Mouse (Mus musculus): ENCODE data around the gene D17Wsu92e. TPM values are rescaled to one million over a fixed set of nuclear protein-coding genes. Genes with fewer than 3 reads are reported as not detected.

The D17Wsu92e gene
- total RNA-seq, 4 experiments from 2014 or later = 224 to 253 (median 227) TPM

DNA sequence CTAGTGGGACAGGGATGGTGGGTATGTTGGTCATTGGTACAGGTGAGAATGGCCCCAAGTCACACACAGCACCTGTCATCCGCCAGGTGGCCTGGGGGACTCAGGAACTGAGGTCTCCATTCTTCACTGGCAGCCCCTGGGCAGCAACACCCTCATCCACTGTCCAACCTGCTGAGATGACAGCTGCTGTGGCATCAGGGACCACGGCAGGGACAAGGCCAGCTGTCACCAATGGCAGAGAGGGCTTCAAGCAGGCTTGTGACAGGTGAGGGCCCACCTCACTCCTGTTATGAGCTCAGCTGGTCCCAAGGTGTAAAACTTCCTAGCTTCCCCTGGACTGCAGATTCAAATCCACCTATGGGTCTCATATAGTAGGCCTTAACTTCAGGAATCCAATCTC lies 72.3 kb downstream of the D17Wsu92e start:
- no peak for DNase-seq (ENCODE audit: low spot score in 2 of 2)

GRCm38 (mm10) chr17:27746446-27746845 lies 74.0 kb downstream of the D17Wsu92e start:
- no peak for DNase-seq (ENCODE audit: low spot score in 2 of 2)

DNA sequence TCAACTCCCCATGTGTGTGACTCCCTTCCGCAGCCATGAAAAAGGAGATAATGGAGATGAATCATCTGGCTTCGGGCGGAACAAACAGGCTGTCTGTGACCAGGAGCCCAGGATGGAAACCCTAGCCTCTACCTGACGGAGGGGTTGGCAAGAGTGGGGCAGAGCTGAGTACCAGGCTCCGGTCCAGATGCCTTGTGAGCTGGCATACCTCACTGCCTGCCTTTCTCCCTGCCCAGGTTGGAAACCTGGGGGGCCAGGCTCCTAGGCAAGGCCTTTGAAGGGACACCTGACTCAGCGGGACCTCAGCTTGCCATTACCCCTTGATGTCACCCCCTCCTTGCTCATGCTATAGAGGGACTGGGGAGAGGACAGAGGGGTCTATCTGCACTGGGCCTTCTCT lies 79.5 kb downstream of the D17Wsu92e start:
- no peak for DNase-seq (ENCODE audit: low spot score in 2 of 2)

GRCm38 (mm10) chr17:27734344-27735073 lies 85.9 kb downstream of the D17Wsu92e start:
- DNase-seq (ENCODE audit: low spot score in 2 of 2) = no peak

DNA sequence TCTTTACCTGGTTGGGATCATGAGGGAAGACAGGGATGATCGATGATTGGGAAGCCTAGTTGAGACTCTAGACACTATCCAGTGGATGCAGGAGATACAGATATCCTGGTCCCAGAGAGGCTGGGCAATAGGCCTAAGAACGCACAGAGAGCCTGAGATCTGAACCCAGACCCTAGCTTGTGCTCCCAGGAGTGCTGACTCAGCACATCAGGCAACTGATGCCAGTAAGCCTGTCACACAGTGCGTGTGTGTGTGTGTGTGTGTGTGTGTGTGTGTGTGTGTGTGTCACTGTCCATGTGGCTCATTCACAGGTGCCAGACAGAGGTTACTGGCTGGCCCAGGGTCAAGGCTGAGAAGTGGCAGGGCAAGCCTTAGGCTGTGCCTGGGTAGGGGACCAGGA lies 87.8 kb downstream of the D17Wsu92e start:
- DNase-seq (ENCODE audit: low spot score in 2 of 2) = no peak

- no peak for DNase-seq (ENCODE audit: low spot score in 2 of 2)
Measured at GRCm38 (mm10) chr17:27732152-27732551, 88.3 kb downstream of the D17Wsu92e start.

- no peak for DNase-seq (ENCODE audit: low spot score in 2 of 2)
Measured at GRCm38 (mm10) chr17:27728770-27729169, 91.7 kb downstream of the D17Wsu92e start, which contains the start of gene Spdef. Gene Spdef, minus strand, starts transcription at chr17:27728955.

- DNase-seq (ENCODE audit: low spot score in 2 of 2) = no peak
Measured at GRCm38 (mm10) chr17:27726527-27726926, 93.9 kb downstream of the D17Wsu92e start.

- DNase-seq (ENCODE audit: low spot score in 2 of 2) = no peak
Measured at GRCm38 (mm10) chr17:27725412-27725811, 95.0 kb downstream of the D17Wsu92e start.

DNA sequence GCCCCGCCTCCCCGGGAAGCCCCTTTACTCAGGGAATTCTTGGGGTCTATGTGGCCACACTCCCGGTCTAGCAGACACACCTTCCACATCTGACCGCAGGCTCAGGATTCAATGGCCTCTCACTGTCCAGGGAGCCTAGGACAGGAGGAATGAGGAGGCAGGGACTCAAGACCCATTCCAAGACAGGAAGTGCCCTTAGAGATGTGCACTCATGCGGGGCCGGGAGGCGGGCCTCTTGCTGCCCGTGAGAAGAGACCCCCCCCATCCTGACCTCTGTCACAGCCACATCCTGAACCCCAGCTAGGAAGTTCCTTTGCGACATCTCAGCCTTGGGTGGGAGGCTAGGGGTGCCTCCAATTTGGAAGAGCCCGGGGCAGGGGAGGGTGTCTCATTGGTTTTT lies 95.4 kb downstream of the D17Wsu92e start:
- no peak for DNase-seq (ENCODE audit: low spot score in 2 of 2)

DNA sequence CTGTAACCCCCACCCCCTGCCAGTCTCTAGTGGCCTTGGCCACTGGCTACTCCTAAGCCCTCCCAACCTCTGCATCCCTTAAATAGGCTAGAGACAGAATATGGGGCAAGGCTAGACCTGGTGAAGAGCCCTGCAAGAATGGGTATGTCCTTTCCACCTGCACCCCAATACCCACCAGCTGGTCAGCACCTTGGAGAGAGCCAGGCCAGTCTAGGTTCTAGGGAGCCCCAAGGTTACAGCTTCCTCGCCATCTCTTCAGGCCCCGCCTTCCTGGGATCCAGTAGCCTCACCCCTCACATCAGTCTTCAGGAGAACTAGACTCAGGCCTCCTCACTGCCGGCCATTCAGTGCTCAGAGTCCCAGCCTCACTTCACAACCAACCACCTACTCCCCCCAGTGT lies 96.1 kb downstream of the D17Wsu92e start:
- DNase-seq (ENCODE audit: low spot score in 2 of 2) = no peak

DNA sequence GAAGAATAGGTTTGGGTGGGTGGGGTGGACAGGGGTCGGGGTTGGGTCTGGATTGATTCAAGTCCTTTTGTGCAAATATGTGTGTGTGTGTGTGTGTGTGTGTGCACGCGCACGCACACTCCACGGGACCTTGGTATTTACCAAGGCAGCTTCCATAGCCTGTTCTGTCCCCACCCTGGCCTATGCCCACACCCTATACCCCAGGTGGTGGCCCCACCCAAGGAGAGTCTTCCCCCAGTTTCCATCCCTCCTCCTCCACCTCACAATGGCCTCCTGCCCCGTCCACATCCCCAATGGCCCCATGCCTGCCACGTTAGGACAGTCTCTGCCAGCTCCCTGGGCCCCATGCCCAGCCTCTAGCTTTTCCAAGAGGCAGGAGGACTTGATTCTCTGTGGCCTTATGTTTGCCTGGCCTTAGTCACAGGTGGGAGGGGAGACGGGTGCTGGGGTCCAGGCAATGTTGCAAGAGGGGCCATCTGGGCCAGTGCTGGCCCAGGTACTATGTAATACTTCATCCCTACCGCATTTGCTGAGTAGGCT lies 99.3 kb downstream of the D17Wsu92e start:
- no peak for DNase-seq (ENCODE audit: low spot score in 2 of 2)

DNA sequence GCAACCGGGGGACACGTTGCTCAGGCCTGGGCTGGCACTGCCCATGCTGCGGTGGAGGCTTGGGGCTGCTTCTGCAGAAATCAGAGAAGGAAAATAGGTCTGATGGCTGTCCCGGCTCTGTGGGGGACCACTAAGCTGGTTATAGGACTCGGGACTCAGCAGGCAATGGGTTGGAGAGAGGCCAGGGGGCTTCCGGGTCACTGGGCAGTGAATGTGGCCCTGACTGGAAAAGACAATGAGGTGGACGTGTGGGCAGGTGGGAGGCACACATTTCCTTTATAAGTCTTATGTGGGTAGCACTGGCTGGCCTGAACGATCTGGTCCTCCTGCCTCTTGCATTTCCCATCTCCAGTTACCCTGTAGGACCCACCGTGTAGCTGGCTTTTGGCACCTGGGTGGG lies 100.1 kb downstream of the D17Wsu92e start:
- no peak for DNase-seq (ENCODE audit: low spot score in 2 of 2)

DNA sequence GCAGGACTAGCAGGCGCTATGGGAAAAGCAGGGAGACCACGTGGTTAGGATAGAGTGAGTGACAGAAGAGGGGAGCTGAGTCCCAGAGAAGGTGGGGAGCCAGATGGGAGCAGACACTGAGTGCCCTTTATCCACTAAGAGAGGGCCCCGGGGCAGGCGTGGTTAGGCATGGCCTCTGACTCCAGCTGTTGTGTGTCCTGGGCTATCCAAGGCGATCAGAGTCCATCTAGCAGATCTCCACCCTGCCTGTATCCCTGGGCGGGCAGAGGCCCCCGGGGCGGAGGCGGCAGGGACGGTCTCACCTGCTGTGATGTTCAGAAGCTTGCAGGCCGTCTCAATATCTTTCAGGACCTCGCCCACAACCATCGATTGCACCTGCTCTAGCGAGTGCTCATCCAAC lies 100.8 kb downstream of the D17Wsu92e start:
- DNase-seq (ENCODE audit: low spot score in 2 of 2) = no peak

DNA sequence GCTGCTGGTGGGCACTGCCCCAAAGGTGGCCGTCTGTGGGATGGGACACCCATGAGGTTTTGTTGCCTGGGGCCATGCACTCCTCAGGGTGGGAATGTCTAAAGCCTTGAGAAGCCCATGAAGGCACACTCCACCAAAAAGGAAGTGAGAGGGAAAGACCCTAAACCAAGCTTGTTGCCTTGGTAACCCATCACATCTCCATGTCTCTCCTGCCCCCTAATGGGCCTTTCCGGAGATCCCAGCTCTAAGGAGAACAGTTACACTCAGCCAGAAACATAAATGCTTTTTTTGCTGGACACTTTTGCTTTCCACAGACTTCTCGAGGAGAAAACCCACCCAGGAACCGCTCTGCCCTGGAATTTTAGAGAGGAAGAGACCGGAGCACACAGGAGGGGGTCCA lies 102.2 kb downstream of the D17Wsu92e start:
- DNase-seq (ENCODE audit: low spot score in 2 of 2) = no peak

GRCm38 (mm10) chr17:27716804-27717203 lies 103.6 kb downstream of the D17Wsu92e start:
- DNase-seq (ENCODE audit: low spot score in 2 of 2) = no peak

DNA sequence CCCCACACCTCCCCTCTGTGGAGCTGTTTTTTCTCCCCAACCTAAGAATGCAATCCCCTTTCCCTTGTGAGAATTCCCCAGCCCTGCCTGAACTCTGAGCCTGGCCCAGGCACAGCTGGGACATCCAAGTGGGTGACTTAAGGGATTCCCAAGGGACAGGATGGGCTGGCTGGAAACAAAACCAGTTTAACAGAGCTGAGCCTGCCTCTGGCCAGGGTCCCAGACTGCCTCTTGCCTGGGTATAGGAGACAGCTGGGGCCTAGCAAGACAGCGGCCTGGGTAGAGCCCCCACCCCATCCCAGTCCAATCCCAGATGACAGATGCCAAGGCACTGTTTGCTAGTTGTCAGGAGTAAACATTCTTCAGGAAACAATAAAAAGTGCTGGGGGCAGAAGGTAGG lies 107.6 kb downstream of the D17Wsu92e start:
- DNase-seq (ENCODE audit: low spot score in 2 of 2) = no peak

DNA sequence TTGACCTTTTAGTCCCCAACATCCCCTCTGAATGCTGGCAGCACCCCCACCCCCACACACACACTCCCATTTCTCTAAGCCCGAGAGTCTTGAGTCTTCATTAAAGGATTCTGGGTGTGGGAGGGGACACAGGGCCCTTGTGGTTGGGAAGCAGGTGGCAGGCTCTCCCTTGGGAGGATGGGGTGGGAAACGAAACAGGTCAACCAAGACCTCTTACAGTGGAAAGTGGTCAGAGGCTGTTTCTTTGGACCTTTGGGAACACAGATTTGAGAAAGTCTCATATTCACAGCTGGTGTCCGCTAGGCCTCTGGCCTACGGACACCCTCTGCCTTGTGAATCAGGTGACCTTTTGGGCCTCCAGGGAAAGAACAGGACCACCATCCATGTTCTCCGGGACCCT lies 110.8 kb downstream of the D17Wsu92e start:
- DNase-seq (ENCODE audit: low spot score in 2 of 2) = no peak

- DNase-seq (ENCODE audit: low spot score in 2 of 2) = peak; percentile 16 to 18
Measured at GRCm38 (mm10) chr17:27707954-27708661, 112.3 kb downstream of the D17Wsu92e start.

- no peak for DNase-seq (ENCODE audit: low spot score in 2 of 2)
Measured at GRCm38 (mm10) chr17:27705661-27706060, 114.8 kb downstream of the D17Wsu92e start.

DNA sequence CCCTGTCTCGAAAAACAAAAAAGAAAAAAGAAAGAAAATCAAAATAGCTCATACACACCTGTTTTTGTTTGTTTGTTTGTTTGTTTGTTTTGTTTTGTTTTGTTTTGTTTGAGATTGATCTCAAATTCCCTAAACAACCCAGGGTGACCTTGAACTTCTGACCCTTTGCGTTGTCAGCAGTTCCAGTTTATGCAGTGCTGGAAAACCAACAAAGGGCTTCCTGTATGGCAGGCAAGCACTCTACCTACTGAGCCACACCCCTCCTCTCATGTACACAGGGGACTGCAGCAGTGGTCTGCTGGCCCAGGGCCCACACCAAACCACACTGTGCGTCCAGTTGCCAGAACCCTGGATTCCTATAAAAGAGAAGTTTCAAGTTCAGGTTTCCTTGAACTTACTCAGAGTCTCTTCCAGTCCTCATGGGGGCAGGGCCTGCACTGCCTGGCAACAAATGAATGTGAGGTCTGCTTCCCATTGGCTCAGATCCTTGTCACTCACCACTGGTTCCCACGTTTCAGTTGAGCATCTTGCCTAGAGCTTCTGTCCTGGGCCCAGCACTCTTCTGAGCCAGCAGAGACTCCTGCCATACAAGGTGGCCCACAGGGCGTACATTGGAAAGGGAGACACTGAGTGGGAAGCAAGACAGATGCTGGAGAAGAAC lies 116.4 kb downstream of the D17Wsu92e start:
- DNase-seq (ENCODE audit: low spot score in 2 of 2) = no peak

- DNase-seq (ENCODE audit: low spot score in 2 of 2) = peak in 1 of 2 experiments; percentile 26
Measured at GRCm38 (mm10) chr17:27702518-27702917, 117.9 kb downstream of the D17Wsu92e start.
